Mouse (Mus musculus) CH12.LX (cell line): ENCODE results near the gene Fgfrl1.

ENCODE experiments used
- CTCF ChIP-seq, 2 experiments: IDR thresholded peaks in 1 of 2; conservative IDR thresholded peaks in 1 of 2; 2 replicates each; pipeline ENCODE4 v1.5.1; 2011 to 2012; ENCODE audit warnings: low read depth in 2 of 2, low read length in 2 of 2, improper control_type of control experiment in 1 of 2, inconsistent platforms in 1 of 2, mild to moderate bottlenecking in 1 of 2, moderate library complexity in 1 of 2
- EP300 ChIP-seq: IDR thresholded peaks from 2 replicates; pipeline ENCODE4 v1.6.1; 2011; ENCODE audit warnings: low read length, improper control_type of control experiment
- HCFC1 ChIP-seq: IDR thresholded peaks from 2 replicates; pipeline ENCODE4 v1.6.1; 2012; ENCODE audit warnings: low read depth, mild to moderate bottlenecking, inconsistent platforms, low read length, improper control_type of control experiment
- MEF2A ChIP-seq: IDR thresholded peaks from 2 replicates; pipeline ENCODE4 v1.6.1; 2014; ENCODE audit warnings: low read depth, mild to moderate bottlenecking, inconsistent platforms, low read length, improper control_type of control experiment, borderline replicate concordance
- MYC ChIP-seq: IDR thresholded peaks from 2 replicates; pipeline ENCODE4 v1.6.1; 2011; ENCODE audit warnings: low read depth, mild to moderate bottlenecking, improper control_type of control experiment, low read length
- POLR2A ChIP-seq: IDR thresholded peaks from 2 replicates; pipeline ENCODE4 v1.6.1; 2011; ENCODE audit warnings: low read depth, mild to moderate bottlenecking, improper control_type of control experiment, low read length
- POLR2AphosphoS2 ChIP-seq: IDR thresholded peaks from 2 replicates; pipeline ENCODE4 v1.6.1; 2011; ENCODE audit warnings: low read depth, low read length, improper control_type of control experiment
- TBP ChIP-seq: conservative IDR thresholded peaks from 2 replicates; pipeline ENCODE4 v1.6.1; 2011; ENCODE audit warnings: low read depth, low read length, improper control_type of control experiment
- USF1 ChIP-seq: IDR thresholded peaks from 2 replicates; pipeline ENCODE4 v1.6.1; 2014; ENCODE audit warnings: low read depth, mild to moderate bottlenecking, inconsistent platforms, low read length, improper control_type of control experiment
- ZC3H11A ChIP-seq: IDR thresholded peaks from 2 replicates; pipeline ENCODE4 v1.6.1; 2012; ENCODE audit warnings: low read depth, mild to moderate bottlenecking, inconsistent platforms, low read length, improper control_type of control experiment
- ZMIZ1 ChIP-seq: IDR thresholded peaks from 2 replicates; pipeline ENCODE4 v1.6.1; 2012; ENCODE audit warnings: low read depth, mild to moderate bottlenecking, inconsistent platforms, low read length, improper control_type of control experiment

GRCm38 (mm10) chr5:108653341-108653740, 38.8 kb upstream of the Fgfrl1 start:
- TF ChIP-seq POLR2AphosphoS2 = no peak
- TF ChIP-seq EP300 = no peak
- no peak for TF ChIP-seq MYC
- no peak for TF ChIP-seq POLR2A
- TF ChIP-seq TBP = no peak
- no peak for TF ChIP-seq USF1
- TF ChIP-seq CTCF (conservative IDR thresholded peaks at IDR 0.05 in 1 of 2, IDR thresholded peaks at IDR 0.05 in 1 of 2; ENCODE audit: low read depth in 2 of 2, low read length in 2 of 2) = no peak
- TF ChIP-seq ZC3H11A = no peak
- TF ChIP-seq MEF2A = no peak
- no peak for TF ChIP-seq HCFC1
- no peak for TF ChIP-seq ZMIZ1
